Mouse (Mus musculus) heart, embryonic 11.5 days (tissue): ENCODE data around the gene Tyms. TPM values are rescaled to one million over a fixed set of nuclear protein-coding genes. Genes with fewer than 3 reads are reported as not detected.
A peak's percentile ranks its signal among the peaks of the same experiment; 100 is the strongest.

Experiments
- ATAC-seq: fragments of 200-750 bp; cut with Nextera tagmentation; replicated peaks from 2 replicates; pipeline ENCODE4 v1.8.0; 2017; ENCODE audit warnings: moderate library complexity; ENCODE audit not compliant: insufficient number of reproducible peaks, low FRiP score, low TSS enrichment
- H3K27ac ChIP-seq: fragments of 300-500 bp; sonication (generic); 2 replicates; pipeline ENCODE4 v1.5.1; 2014; ENCODE audit warnings: mild to moderate bottlenecking, low read depth, low read length
- H3K27me3 ChIP-seq: fragments of 300-500 bp; sonication (generic); 2 replicates; pipeline ENCODE4 v1.6.1; 2014; ENCODE audit warnings: mild to moderate bottlenecking, low read length, mixed read lengths; ENCODE audit not compliant: control insufficient read depth, insufficient read depth
- H3K36me3 ChIP-seq: fragments of 300-500 bp; sonication (generic); 2 replicates; pipeline ENCODE4 v1.6.1; 2014; ENCODE audit warnings: mild to moderate bottlenecking, low read length, moderate library complexity, mixed read lengths; ENCODE audit not compliant: control insufficient read depth, insufficient read depth
- H3K4me1 ChIP-seq: fragments of 300-500 bp; sonication (generic); 2 replicates; pipeline ENCODE4 v1.6.1; 2014; ENCODE audit warnings: low read length; ENCODE audit not compliant: control insufficient read depth, insufficient read depth
- H3K4me2 ChIP-seq: fragments of 300-500 bp; sonication (generic); 2 replicates; pipeline ENCODE4 v1.6.1; 2014; ENCODE audit warnings: mild to moderate bottlenecking, moderate library complexity
- H3K4me3 ChIP-seq: fragments of 300-500 bp; sonication (generic); 2 replicates; pipeline ENCODE4 v1.5.1; 2014; ENCODE audit warnings: low read depth, low read length
- H3K9ac ChIP-seq: fragments of 300-500 bp; sonication (generic); 2 replicates; pipeline ENCODE4 v1.6.1; 2014; ENCODE audit warnings: mild to moderate bottlenecking, low read depth, low read length, moderate library complexity
- H3K9me3 ChIP-seq: fragments of 300-500 bp; sonication (generic); replicated peaks from 2 replicates; pipeline ENCODE4 v1.6.1; 2016; ENCODE audit warnings: low read length; ENCODE audit not compliant: control insufficient read depth
- WGBS: fragments of 180-500 bp; shearing (Covaris S2); extraction: QIAGEN DNeasy Blood & Tissue Kit; methylation state at CpG from one replicate; pipeline ENCODE4 v1.1.7; 2014; ENCODE audit not compliant: insufficient replicate concordance; 5-methylcytosine and 5-hydroxymethylcytosine counted together
- polyA plus RNA-seq: library from polyadenylated mRNA; unstranded; fragments of >200 nt; fragmentation: Nextera tagmentation; extraction: Ambion mirVana; gene quantifications from 2 replicates; pipeline ENCODE4 v1.2.1, GENCODE M21; 2014

Gene Tyms
- polyA plus RNA-seq, 1 experiment from 2014 or later: 173 TPM

GRCm38 (mm10) chr5:30105668-30106300 is 32.4 kb upstream of the Tyms start, which contains the start of gene 3110082J24Rik:
3110082J24Rik (minus strand) TSS chr5:30106086.
- ATAC-seq: no peak
- peak within 1 kb of the TSS; percentile 4; the same call in 1 of the 2 replicates for H3K9ac ChIP-seq
- no peaks in the 10 kb centered on the region for H3K9me3 ChIP-seq
- H3K27ac ChIP-seq: no peak within 1 kb of the TSS
- peaks cover 17% of the 10 kb centered on the region for H3K4me1 ChIP-seq
- peak within 1 kb of the TSS; percentile 54 for H3K4me3 ChIP-seq
- peak within 1 kb of the TSS; percentile 85 for H3K4me2 ChIP-seq
- H3K36me3 ChIP-seq: no peaks in the 10 kb centered on the region
- 3% methylated on average over 29 of the region's 29 CpGs for WGBS
- peaks cover 74% of the 10 kb centered on the region for H3K27me3 ChIP-seq

GRCm38 (mm10) chr5:30104841-30105667 is 31.6 kb upstream of the Tyms start, which contains the start of gene Garem2:
Garem2 (plus strand) TSS chr5:30105161.
- 1% methylated on average over 65 of the region's 65 CpGs for WGBS
- peak within 1 kb of the TSS; percentile 85 for H3K4me2 ChIP-seq
- ATAC-seq: 0 out of 2 replicates have a peak, but pooled peaks have one; percentile 10
- no peaks in the 10 kb centered on the region for H3K9me3 ChIP-seq
- H3K4me3 ChIP-seq: peak within 1 kb of the TSS; percentile 54
- peaks cover 10% of the 10 kb centered on the region for H3K4me1 ChIP-seq
- peak within 1 kb of the TSS; percentile 4; the same call in 1 of the 2 replicates for H3K9ac ChIP-seq
- H3K27me3 ChIP-seq: peaks cover 67% of the 10 kb centered on the region
- no peak within 1 kb of the TSS for H3K27ac ChIP-seq
- H3K36me3 ChIP-seq: no peaks in the 10 kb centered on the region

GRCm38 (mm10) chr5:30104339-30104738 is 30.9 kb upstream of the Tyms start:
- Histone ChIP-seq H3K36me3 (no peaks in the 10 kb centered on the region), H3K4me2 (peak overlapping the region; percentile 85), H3K27me3 (peaks cover 60% of the 10 kb centered on the region), H3K27ac (no peak overlapping the region), H3K4me1 (peaks cover 10% of the 10 kb centered on the region; the same call in 1 of the 2 replicates), H3K9ac (no peak overlapping the region), H3K9me3 (no peaks in the 10 kb centered on the region), H3K4me3 (no peak overlapping the region)
- no peak for ATAC-seq
- 1% methylated on average over 12 of the region's 12 CpGs for WGBS

GRCm38 (mm10) chr5:30103340-30103739 is 29.9 kb upstream of the Tyms start:
- H3K27ac ChIP-seq: no peak overlapping the region
- no peaks in the 10 kb centered on the region for H3K9me3 ChIP-seq
- no peak for ATAC-seq
- no peaks in the 10 kb centered on the region for H3K36me3 ChIP-seq
- H3K4me1 ChIP-seq: peaks cover 10% of the 10 kb centered on the region; the same call in 1 of the 2 replicates
- 78% methylated on average over 3 of the region's 3 CpGs for WGBS
- H3K27me3 ChIP-seq: peaks cover 51% of the 10 kb centered on the region
- H3K4me3 ChIP-seq: no peak overlapping the region
- no peak overlapping the region for H3K9ac ChIP-seq
- no peak overlapping the region for H3K4me2 ChIP-seq

- Histone ChIP-seq H3K27ac (no peak overlapping the region), H3K4me2 (no peak overlapping the region), H3K36me3 (no peaks in the 10 kb centered on the region), H3K4me1 (no peaks in the 10 kb centered on the region), H3K9me3 (no peaks in the 10 kb centered on the region), H3K27me3 (peaks cover 2% of the 10 kb centered on the region), H3K4me3 (no peak overlapping the region), H3K9ac (no peak overlapping the region)
- 74% methylated on average over 1 of the region's 1 CpGs for WGBS
- no peak for ATAC-seq
These were observed 24.8 kb upstream of the Tyms start for GRCm38 (mm10) chr5:30098260-30098659.

- no peaks in the 10 kb centered on the region for H3K4me1 ChIP-seq
- H3K9ac ChIP-seq: no peak overlapping the region
- H3K27me3 ChIP-seq: no peaks in the 10 kb centered on the region
- no peaks in the 10 kb centered on the region for H3K9me3 ChIP-seq
- ATAC-seq: no peak
- 61% methylated on average over 6 of the region's 6 CpGs for WGBS
- H3K36me3 ChIP-seq: no peaks in the 10 kb centered on the region
- H3K4me3 ChIP-seq: no peak overlapping the region
- no peak overlapping the region for H3K27ac ChIP-seq
- no peak overlapping the region for H3K4me2 ChIP-seq
These were observed 22.3 kb upstream of the Tyms start for GRCm38 (mm10) chr5:30095731-30096130.

- Histone ChIP-seq H3K27me3 (no peaks in the 10 kb centered on the region), H3K4me2 (no peak overlapping the region), H3K27ac (no peak overlapping the region), H3K4me1 (no peaks in the 10 kb centered on the region), H3K9me3 (no peaks in the 10 kb centered on the region), H3K36me3 (no peaks in the 10 kb centered on the region), H3K9ac (no peak overlapping the region), H3K4me3 (no peak overlapping the region)
- WGBS: 36% methylated on average over 2 of the region's 2 CpGs
- ATAC-seq: no peak
These were observed 21.0 kb upstream of the Tyms start for GRCm38 (mm10) chr5:30094399-30094798.

GRCm38 (mm10) chr5:30092701-30093100 is 19.3 kb upstream of the Tyms start:
- Histone ChIP-seq H3K36me3 (no peaks in the 10 kb centered on the region), H3K4me1 (no peaks in the 10 kb centered on the region), H3K27me3 (no peaks in the 10 kb centered on the region), H3K4me3 (no peak overlapping the region), H3K27ac (no peak overlapping the region), H3K9ac (no peak overlapping the region), H3K4me2 (peak overlapping the region; percentile 5), H3K9me3 (no peaks in the 10 kb centered on the region)
- 41% methylated on average over 13 of the region's 13 CpGs for WGBS
- ATAC-seq: no peak
